Mouse (Mus musculus): Measurements from ENCODE around the gene Fbxw2.

DNA sequence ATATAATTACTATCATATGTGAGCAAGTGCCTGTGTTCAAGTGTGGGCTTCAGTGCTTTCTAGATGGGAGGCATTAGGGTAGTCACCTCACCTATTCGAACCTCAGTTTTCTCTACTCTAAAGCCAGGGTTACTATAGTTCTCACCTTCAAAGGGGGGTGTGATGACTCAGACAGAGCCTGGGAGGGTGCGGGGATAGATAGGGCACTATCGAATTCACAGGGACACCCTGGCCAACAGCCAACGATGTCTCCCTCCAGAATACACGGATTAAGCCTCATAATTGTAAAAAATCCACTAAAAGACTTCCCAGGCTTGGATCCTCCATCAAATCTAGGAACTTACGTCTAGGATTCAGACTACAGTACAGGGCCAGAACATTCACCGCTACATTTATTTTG, 30.7 kb downstream of the Fbxw2 start:
- TF ChIP-seq USF1 (IDR thresholded peaks at IDR 0.05; ENCODE audit: low read depth, low read length) = no peak
- TF ChIP-seq CTCF (conservative IDR thresholded peaks at IDR 0.05 in 1 of 2, IDR thresholded peaks at IDR 0.05 in 1 of 2; ENCODE audit: low read depth in 2 of 2, low read length in 2 of 2) = no peak
- no peak for TF ChIP-seq CHD2 (IDR thresholded peaks at IDR 0.05; ENCODE audit: low read length)
- no peak for TF ChIP-seq EP300 (IDR thresholded peaks at IDR 0.05; ENCODE audit: low read length)
- no peak for TF ChIP-seq IRF4 (IDR thresholded peaks at IDR 0.05; ENCODE audit: low read depth, low read length)
- TF ChIP-seq SIN3A (IDR thresholded peaks at IDR 0.05; ENCODE audit: low read length) = no peak
- no peak for TF ChIP-seq UBTF (IDR thresholded peaks at IDR 0.05; ENCODE audit: low read depth, low read length)
- TF ChIP-seq POLR2A (IDR thresholded peaks at IDR 0.05; ENCODE audit: low read depth, low read length) = no peak
- TF ChIP-seq TBP (conservative IDR thresholded peaks at IDR 0.05; ENCODE audit: low read depth, low read length) = no peak
- TF ChIP-seq POLR2AphosphoS2 (IDR thresholded peaks at IDR 0.05; ENCODE audit: low read depth, low read length) = no peak
- TF ChIP-seq RAD21 (IDR thresholded peaks at IDR 0.05; ENCODE audit: low read depth, low read length) = no peak
- no peak for TF ChIP-seq JUND (conservative IDR thresholded peaks at IDR 0.05; ENCODE audit: low read depth, low read length)
- TF ChIP-seq KAT2A (IDR thresholded peaks at IDR 0.05; ENCODE audit: insufficient replicate concordance, low read length) = no peak
